Mouse (Mus musculus) cerebellum, adult 11 months (tissue): ENCODE data around the gene Cfap20.
"Not testable (repeated sequence)": the region's sequence is repeated elsewhere in the genome, so short reads cannot be mapped to it uniquely, and the experiment has no call there.

Source experiments
- DNase-seq: peaks from one replicate; pipeline ENCODE4 v3.0.0; 2022

The Cfap20 gene

DNA sequence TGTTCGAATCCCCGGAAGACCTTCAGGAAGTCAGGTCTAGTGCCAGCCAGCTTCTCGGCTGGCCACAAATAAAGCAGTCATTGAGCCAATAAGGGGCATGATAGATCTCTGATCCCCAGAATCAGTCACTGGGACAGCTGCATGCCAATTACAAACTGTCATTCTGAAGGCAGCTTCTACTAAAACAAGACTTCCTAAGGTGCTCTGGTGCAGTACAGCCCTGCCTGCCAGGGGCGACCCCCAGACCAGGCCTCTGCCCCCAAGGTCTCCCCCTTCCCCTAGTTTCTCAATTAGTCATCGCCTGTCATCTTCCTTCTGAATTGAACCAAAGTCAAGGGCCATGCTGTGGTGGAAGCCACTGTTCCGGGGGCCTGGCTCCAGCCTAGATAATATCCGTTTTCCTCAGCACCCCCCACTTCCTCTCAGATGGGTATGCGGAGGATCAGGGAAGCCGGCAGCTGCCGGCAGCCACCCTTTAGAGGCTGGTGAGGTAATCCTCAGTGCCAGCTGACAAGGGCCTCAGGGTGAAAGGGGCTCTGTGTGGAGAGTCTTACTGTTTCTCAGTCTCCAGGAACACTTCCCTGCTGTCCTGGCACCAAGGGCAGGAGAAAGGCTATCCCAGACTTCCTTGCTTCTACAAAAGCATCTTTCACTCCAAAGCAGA is 23.2 kb downstream of the Cfap20 start:
- no peak for DNase-seq

GRCm38 (mm10) chr8:95409518-95409917 is 25.2 kb downstream of the Cfap20 start:
- DNase-seq: no peak

- no peak for DNase-seq
Measured at GRCm38 (mm10) chr8:95401091-95401490, 33.6 kb downstream of the Cfap20 start.

GRCm38 (mm10) chr8:95399131-95399530 is 35.5 kb downstream of the Cfap20 start:
- DNase-seq: no peak

DNA sequence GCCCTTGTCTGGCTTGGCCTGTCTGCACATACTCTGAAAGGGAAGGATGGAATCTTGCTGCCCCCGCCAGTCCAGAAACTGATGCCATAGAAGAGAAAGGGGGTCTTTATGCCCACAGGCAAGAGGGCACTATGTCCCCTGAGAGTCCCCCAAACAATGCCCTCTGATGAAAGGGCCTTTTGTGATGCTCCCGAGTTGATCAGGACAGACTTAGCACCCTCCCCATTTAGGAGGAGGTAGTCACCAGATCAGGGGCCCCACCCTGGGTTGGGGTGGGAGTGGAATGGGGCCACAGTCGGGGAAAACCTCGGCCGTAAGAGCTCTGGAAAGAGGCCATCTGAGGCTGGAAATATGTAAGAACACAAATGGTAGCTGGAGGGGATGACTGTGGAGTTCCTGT is 37.5 kb downstream of the Cfap20 start:
- no peak for DNase-seq

- DNase-seq: no peak
Measured at GRCm38 (mm10) chr8:95396752-95397151, 37.9 kb downstream of the Cfap20 start.

DNA sequence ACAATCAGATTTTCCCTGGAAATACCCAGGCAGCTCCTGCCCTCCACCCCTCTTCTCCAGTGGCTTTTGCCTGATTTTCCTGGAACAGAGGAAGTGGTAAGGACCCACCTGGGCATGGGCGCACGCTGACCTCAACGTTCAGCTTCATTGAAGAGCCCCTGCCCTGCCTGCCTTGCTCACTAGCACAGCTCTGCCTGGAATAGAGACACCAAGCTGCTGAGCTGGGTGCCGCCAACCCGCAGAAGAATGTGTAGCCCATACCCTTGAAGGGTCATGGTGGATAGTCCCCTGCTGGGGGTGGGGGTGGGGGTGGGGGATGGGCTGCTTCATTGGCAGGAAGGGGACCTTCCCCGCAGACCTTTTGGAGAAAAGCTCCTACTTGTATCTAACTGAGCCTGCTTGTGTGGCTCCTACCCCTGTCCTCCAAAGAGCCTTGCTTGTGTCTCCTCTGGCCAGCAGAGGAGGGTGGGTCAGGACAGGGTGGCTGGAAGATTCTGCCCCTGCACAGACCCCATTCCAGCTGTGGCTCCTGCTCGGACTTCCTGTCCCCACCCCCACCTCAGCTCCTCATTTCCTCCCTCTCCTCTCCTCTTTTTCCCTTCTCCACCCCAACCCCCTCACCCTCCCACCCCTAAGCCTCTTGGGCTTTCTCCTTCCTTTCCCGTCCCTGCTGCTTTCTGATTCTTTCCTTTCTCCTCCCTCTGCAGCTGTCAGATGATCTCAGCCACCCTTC is 39.3 kb downstream of the Cfap20 start:
- DNase-seq: no peak

GRCm38 (mm10) chr8:95392604-95393003 is 42.1 kb downstream of the Cfap20 start:
- DNase-seq: no peak

- no peak for DNase-seq
Measured at GRCm38 (mm10) chr8:95391101-95391500, 43.6 kb downstream of the Cfap20 start.

DNA sequence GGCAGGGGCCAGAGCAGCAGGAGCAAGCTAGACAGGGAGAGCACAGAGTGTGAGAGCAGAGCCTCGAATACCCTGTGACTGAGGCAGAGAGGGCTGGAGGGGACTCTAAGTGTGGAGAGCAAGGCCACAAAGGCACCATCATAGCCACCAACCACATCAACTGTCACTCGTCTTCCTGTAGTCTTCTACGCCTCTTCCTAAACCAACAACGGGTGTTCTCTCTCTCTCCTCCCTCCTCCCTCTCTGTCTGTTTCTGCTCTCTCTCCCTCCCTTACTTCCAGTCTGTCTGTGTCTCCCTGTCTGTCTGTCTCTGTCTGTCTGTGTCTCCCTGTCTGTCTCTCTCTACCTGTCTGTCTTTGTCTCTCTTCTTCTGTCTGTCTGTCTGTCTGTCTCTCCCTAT is 44.4 kb downstream of the Cfap20 start:
- DNase-seq: no peak

GRCm38 (mm10) chr8:95387936-95388335 is 46.7 kb downstream of the Cfap20 start:
- DNase-seq: no peak

- no peak for DNase-seq
Measured at GRCm38 (mm10) chr8:95387221-95387620, 47.4 kb downstream of the Cfap20 start.

DNA sequence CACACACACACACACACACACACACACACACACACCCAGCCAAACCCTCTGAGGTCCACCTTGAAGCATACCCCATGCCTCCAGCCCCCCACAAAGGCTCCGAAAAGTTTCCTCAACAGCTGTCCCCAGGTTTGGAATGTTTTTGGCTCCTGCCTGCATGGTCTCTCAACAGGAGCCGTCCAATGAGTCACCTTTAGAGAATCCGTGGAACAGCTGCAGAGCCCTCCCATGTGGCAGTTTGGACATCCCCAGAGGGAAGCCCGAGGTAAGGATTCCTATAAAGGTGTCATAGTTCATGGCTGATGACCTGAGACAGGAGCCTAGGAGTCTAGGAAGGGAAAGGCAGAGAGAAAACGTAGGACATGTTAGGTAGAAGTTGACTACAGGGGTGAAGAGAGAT is 48.6 kb downstream of the Cfap20 start:
- no peak for DNase-seq

GRCm38 (mm10) chr8:95384501-95384900 is 50.2 kb downstream of the Cfap20 start:
- DNase-seq: no peak

DNA sequence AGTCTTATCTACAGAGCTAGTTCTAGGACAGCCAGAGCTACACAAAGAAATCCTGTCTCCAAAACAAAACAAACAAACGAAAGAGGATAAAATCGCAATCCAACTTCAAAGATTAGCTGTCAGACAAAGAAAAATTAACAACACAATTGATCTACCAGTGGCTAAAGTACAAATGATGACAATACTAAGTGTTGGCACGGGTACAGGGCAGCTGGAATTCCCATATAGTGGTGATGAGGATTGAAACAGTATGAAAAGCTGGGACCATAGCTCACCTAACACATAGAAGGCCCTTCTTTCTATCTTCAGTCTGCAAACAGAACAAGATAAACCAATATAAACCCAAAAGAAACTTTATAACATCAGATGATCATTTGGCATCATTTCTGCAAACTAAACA is 53.1 kb downstream of the Cfap20 start:
- DNase-seq: no peak

- no peak for DNase-seq
Measured at GRCm38 (mm10) chr8:95380953-95381352, 53.7 kb downstream of the Cfap20 start.

DNA sequence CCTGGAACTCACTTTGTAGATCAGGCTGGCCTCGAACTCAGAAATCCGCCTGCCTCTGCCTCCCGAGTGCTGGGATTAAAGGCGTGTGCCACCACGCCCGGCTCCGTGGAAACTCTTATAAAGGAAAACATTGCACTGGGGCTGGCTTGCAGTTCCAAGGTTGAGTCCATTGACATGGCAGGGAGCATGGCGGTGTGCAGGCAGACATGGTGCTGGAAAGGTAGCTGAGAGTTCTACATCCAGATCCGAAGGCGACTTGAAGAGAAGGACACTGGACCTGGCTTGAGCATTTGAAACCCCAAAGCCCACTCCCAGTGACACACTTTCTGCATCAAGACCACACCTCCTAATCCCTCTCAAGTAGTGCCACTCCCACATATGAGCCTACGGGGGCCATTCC is 55.7 kb downstream of the Cfap20 start:
- not testable (repeated sequence) for DNase-seq

GRCm38 (mm10) chr8:95377863-95378291 is 56.8 kb downstream of the Cfap20 start:
- DNase-seq: no peak

DNA sequence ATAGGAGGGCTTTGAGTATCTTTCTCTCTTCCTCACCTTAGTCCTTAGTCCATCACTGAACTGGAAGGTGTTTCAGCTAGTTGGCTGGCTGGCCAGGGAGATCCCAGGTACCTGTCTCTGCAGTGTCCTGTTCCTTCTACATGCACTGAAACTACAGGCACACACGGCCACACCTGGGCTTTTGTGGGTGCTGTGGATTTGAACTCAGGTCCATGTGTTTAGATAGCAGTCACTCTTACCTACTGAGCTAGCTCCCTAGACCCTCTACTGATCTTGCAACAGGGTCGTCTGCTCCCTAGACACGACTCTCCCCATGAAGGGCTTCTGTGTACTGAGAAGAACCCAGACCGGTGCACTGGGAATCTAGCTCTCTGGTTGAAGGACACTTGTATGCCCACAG is 57.6 kb downstream of the Cfap20 start:
- DNase-seq: no peak

GRCm38 (mm10) chr8:95376309-95376999 is 58.2 kb downstream of the Cfap20 start:
- DNase-seq: no peak

DNA sequence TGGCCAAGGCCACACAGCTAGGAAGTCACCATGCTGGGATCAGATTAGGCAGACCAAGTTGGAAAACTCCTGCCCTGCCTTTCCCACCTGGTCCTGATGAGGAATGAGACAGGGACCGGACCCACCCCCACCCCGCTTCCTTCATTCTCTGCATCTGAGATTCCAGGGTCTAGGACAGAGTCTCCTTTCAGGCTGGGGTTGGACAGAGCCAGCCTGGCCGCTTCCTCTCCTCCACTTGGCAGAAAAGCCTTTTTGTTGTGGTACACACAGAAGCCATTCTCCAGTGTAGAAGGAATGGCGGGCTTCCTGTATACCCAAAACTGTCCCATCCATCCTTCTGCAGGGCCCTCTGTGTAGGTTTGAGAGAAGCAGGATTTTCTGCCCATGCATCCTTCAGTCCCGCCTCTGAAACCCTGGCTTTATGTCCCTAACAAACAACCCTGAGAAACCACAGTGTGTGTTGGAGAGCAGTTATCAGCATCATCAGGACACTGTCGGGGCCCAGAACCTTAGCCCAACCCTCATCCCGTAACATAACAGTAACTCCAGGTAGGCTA is 59.2 kb downstream of the Cfap20 start:
- DNase-seq: no peak

DNA sequence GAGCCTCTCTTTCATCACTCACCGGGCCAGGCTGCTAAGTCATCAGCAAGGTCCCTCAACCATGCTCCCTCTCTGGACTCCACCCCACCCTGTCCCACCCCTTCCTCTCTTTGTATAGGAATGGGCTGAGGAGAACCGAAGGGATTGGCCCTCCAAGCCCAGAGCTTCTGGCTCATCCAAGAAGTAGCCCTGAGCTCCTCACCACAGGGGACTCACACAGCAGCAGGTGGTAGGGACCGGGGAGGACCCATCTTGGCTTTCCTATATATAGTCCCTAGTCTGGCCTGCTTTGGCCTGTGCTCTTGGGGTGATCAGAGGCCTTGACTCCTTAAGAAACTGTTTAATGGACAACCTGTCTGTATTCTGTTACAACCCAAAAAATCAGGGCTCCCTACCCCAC is 60.2 kb downstream of the Cfap20 start:
- no peak for DNase-seq

DNA sequence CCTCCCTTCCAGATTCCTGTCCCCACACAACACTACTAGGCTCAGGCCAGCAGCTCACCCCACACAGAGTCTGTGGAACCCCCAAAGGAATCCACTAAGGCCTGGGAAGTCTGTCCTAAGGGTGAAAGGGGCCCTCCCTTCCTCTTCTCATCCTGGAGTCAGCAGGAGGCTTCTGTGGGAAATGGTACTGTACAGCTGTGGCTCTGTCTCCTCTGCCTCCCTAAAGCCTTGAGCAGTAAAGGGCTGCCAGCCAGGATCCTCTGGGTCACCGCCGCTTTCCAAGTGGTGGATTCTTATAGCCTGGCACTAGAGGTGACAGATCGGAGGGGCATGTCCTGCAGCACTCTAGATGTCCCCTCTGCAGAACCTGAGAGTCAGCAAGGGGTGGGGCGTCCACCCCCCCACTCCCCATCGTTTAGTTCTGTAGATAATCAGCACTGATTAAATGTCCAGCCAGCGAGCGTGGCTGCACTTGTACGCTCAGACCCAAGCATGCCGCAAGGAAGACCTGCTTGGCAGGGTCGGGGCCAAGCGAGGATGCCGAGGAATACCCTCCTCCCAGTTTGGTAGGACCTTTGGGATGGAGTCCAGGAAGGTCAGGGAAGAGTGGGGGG is 61.2 kb downstream of the Cfap20 start:
- DNase-seq: no peak
